Mouse (Mus musculus): Measurements from ENCODE around the gene Urm1. TPM values are rescaled to one million over a fixed set of nuclear protein-coding genes. Genes with fewer than 3 reads are reported as not detected.

Gene Urm1
- polyA plus RNA-seq, 1 experiment from 2014 or later = 21.5 TPM

- Histone ChIP-seq H3K9me3 (ENCODE audit: control insufficient read depth, low read length) (no peaks in the 10 kb centered on the region), H3K36me3 (ENCODE audit: control insufficient read depth, insufficient read depth, low read length) (peaks cover 5% of the 10 kb centered on the region; the same call in 1 of the 2 replicates), H3K27me3 (ENCODE audit: control insufficient read depth, insufficient read depth, low read length) (no peaks in the 10 kb centered on the region), H3K4me3 (ENCODE audit: low read depth, low read length) (peak overlapping the region; percentile 92), H3K9ac (ENCODE audit: low read length) (peak overlapping the region; percentile 100), H3K4me1 (ENCODE audit: control insufficient read depth, insufficient read depth, low read length) (peaks cover 70% of the 10 kb centered on the region), H3K4me2 (peak overlapping the region; percentile 82), H3K27ac (ENCODE audit: low read depth, low read length) (peak overlapping the region; percentile 99)
- WGBS = 6% methylated on average over 3 of the region's 3 CpGs
- peak; percentile 92 for DNase-seq (ENCODE audit: low spot score, missing footprints)
- ATAC-seq (ENCODE audit: low FRiP score) = no peak
These were observed 24.8 kb downstream of the Urm1 start for GRCm38 (mm10) chr2:29844661-29845060.

GRCm38 (mm10) chr2:29845636-29846035 is 25.8 kb downstream of the Urm1 start:
- Histone ChIP-seq H3K9me3 (ENCODE audit: control insufficient read depth, low read length) (no peaks in the 10 kb centered on the region), H3K4me2 (peak overlapping the region; percentile 82), H3K4me1 (ENCODE audit: control insufficient read depth, insufficient read depth, low read length) (peaks cover 67% of the 10 kb centered on the region), H3K4me3 (ENCODE audit: low read depth, low read length) (peak overlapping the region; percentile 92), H3K27me3 (ENCODE audit: control insufficient read depth, insufficient read depth, low read length) (no peaks in the 10 kb centered on the region), H3K36me3 (ENCODE audit: control insufficient read depth, insufficient read depth, low read length) (peaks cover 5% of the 10 kb centered on the region; the same call in 1 of the 2 replicates), H3K9ac (ENCODE audit: low read length) (peak overlapping the region; percentile 100), H3K27ac (ENCODE audit: low read depth, low read length) (peak overlapping the region; percentile 99)
- ATAC-seq (ENCODE audit: low FRiP score) (no peak), DNase-seq (ENCODE audit: low spot score, missing footprints) (peak; percentile 97)
- WGBS = 2% methylated on average over 25 of the region's 25 CpGs

- peak overlapping the region; percentile 100 for H3K9ac ChIP-seq (ENCODE audit: low read length)
- peak; percentile 72 for ATAC-seq (ENCODE audit: low FRiP score)
- H3K4me3 ChIP-seq (ENCODE audit: low read depth, low read length) = peak overlapping the region; percentile 92
- peaks cover 61% of the 10 kb centered on the region for H3K4me1 ChIP-seq (ENCODE audit: control insufficient read depth, insufficient read depth, low read length)
- WGBS = 1% methylated on average over 46 of the region's 47 CpGs
- H3K27ac ChIP-seq (ENCODE audit: low read depth, low read length) = peak overlapping the region; percentile 99
- H3K9me3 ChIP-seq (ENCODE audit: control insufficient read depth, low read length) = no peaks in the 10 kb centered on the region
- peak overlapping the region; percentile 82 for H3K4me2 ChIP-seq
- DNase-seq (ENCODE audit: low spot score, missing footprints) = peak; percentile 97
- H3K36me3 ChIP-seq (ENCODE audit: control insufficient read depth, insufficient read depth, low read length) = peaks cover 5% of the 10 kb centered on the region; the same call in 1 of the 2 replicates
- no peaks in the 10 kb centered on the region for H3K27me3 ChIP-seq (ENCODE audit: control insufficient read depth, insufficient read depth, low read length)
These were observed 26.4 kb downstream of the Urm1 start for GRCm38 (mm10) chr2:29846061-29846853.

GRCm38 (mm10) chr2:29846911-29847310 is 27.0 kb downstream of the Urm1 start:
- peak; percentile 92 for DNase-seq (ENCODE audit: low spot score, missing footprints)
- peaks cover 2% of the 10 kb centered on the region; the same call in 1 of the 2 replicates for H3K36me3 ChIP-seq (ENCODE audit: control insufficient read depth, insufficient read depth, low read length)
- H3K4me3 ChIP-seq (ENCODE audit: low read depth, low read length) = peak overlapping the region; percentile 92
- no peaks in the 10 kb centered on the region for H3K9me3 ChIP-seq (ENCODE audit: control insufficient read depth, low read length)
- WGBS = 17% methylated on average over 3 of the region's 3 CpGs
- H3K9ac ChIP-seq (ENCODE audit: low read length) = peak overlapping the region; percentile 100
- peaks cover 59% of the 10 kb centered on the region for H3K4me1 ChIP-seq (ENCODE audit: control insufficient read depth, insufficient read depth, low read length)
- peak overlapping the region; percentile 82 for H3K4me2 ChIP-seq
- ATAC-seq (ENCODE audit: low FRiP score) = peak; percentile 17; the same call in 1 of the 2 replicates
- H3K27me3 ChIP-seq (ENCODE audit: control insufficient read depth, insufficient read depth, low read length) = no peaks in the 10 kb centered on the region
- peak overlapping the region; percentile 99 for H3K27ac ChIP-seq (ENCODE audit: low read depth, low read length)

- H3K9me3 ChIP-seq (ENCODE audit: control insufficient read depth, low read length) = no peaks in the 10 kb centered on the region
- peaks cover 2% of the 10 kb centered on the region; the same call in 1 of the 2 replicates for H3K36me3 ChIP-seq (ENCODE audit: control insufficient read depth, insufficient read depth, low read length)
- peaks cover 61% of the 10 kb centered on the region for H3K4me1 ChIP-seq (ENCODE audit: control insufficient read depth, insufficient read depth, low read length)
- H3K9ac ChIP-seq (ENCODE audit: low read length) = 0 out of 2 replicates have a peak overlapping the region, but pooled peaks have one; percentile 6
- DNase-seq (ENCODE audit: low spot score, missing footprints) = peak; percentile 67
- no peaks in the 10 kb centered on the region for H3K27me3 ChIP-seq (ENCODE audit: control insufficient read depth, insufficient read depth, low read length)
- WGBS = 48% methylated on average over 8 of the region's 8 CpGs
- no peak overlapping the region for H3K4me3 ChIP-seq (ENCODE audit: low read depth, low read length)
- no peak for ATAC-seq (ENCODE audit: low FRiP score)
- H3K27ac ChIP-seq (ENCODE audit: low read depth, low read length) = no peak overlapping the region; the same call in 1 of the 2 replicates
- H3K4me2 ChIP-seq = no peak overlapping the region
These were observed 29.2 kb downstream of the Urm1 start for GRCm38 (mm10) chr2:29849041-29849440.

- Histone ChIP-seq H3K4me1 (ENCODE audit: control insufficient read depth, insufficient read depth, low read length) (peaks cover 65% of the 10 kb centered on the region), H3K9ac (ENCODE audit: low read length) (no peak overlapping the region; the same call in 1 of the 2 replicates), H3K27ac (ENCODE audit: low read depth, low read length) (no peak overlapping the region), H3K9me3 (ENCODE audit: control insufficient read depth, low read length) (no peaks in the 10 kb centered on the region), H3K4me2 (no peak overlapping the region), H3K27me3 (ENCODE audit: control insufficient read depth, insufficient read depth, low read length) (no peaks in the 10 kb centered on the region), H3K4me3 (ENCODE audit: low read depth, low read length) (no peak overlapping the region), H3K36me3 (ENCODE audit: control insufficient read depth, insufficient read depth, low read length) (no peaks in the 10 kb centered on the region)
- WGBS = 51% methylated on average over 5 of the region's 5 CpGs
- ATAC-seq (ENCODE audit: low FRiP score) (no peak), DNase-seq (ENCODE audit: low spot score, missing footprints) (peak; percentile 82)
These were observed 30.1 kb downstream of the Urm1 start for GRCm38 (mm10) chr2:29849841-29850480.

GRCm38 (mm10) chr2:29852957-29853485 is 33.1 kb downstream of the Urm1 start:
- no peaks in the 10 kb centered on the region for H3K9me3 ChIP-seq (ENCODE audit: control insufficient read depth, low read length)
- peak; percentile 68 for ATAC-seq (ENCODE audit: low FRiP score)

GRCm38 (mm10) chr2:29853736-29854135 is 33.9 kb downstream of the Urm1 start:
- H3K27ac ChIP-seq (ENCODE audit: low read depth, low read length) = peak overlapping the region; percentile 84
- peaks cover 79% of the 10 kb centered on the region for H3K4me1 ChIP-seq (ENCODE audit: control insufficient read depth, insufficient read depth, low read length)
- H3K27me3 ChIP-seq (ENCODE audit: control insufficient read depth, insufficient read depth, low read length) = no peaks in the 10 kb centered on the region
- no peak overlapping the region for H3K4me3 ChIP-seq (ENCODE audit: low read depth, low read length)
- ATAC-seq (ENCODE audit: low FRiP score) (no peak), DNase-seq (ENCODE audit: low spot score, missing footprints) (no peak)
- H3K9ac ChIP-seq (ENCODE audit: low read length) = peak overlapping the region; percentile 18; the same call in 1 of the 2 replicates
- WGBS = 37% methylated on average over 5 of the region's 5 CpGs
- H3K36me3 ChIP-seq (ENCODE audit: control insufficient read depth, insufficient read depth, low read length) = no peaks in the 10 kb centered on the region
- H3K9me3 ChIP-seq (ENCODE audit: control insufficient read depth, low read length) = no peaks in the 10 kb centered on the region
- no peak overlapping the region; the same call in 1 of the 2 replicates for H3K4me2 ChIP-seq

More at GRCm38 (mm10) chr2:29852957-29853485, 33.1 kb downstream of the Urm1 start:
- Histone ChIP-seq H3K27me3 (ENCODE audit: control insufficient read depth, insufficient read depth, low read length) (no peaks in the 10 kb centered on the region), H3K4me2 (peak overlapping the region; percentile 8; the same call in 1 of the 2 replicates), H3K4me3 (ENCODE audit: low read depth, low read length) (no peak overlapping the region), H3K4me1 (ENCODE audit: control insufficient read depth, insufficient read depth, low read length) (peaks cover 79% of the 10 kb centered on the region), H3K9ac (ENCODE audit: low read length) (peak overlapping the region; percentile 26), H3K27ac (ENCODE audit: low read depth, low read length) (peak overlapping the region; percentile 84), H3K36me3 (ENCODE audit: control insufficient read depth, insufficient read depth, low read length) (no peaks in the 10 kb centered on the region)
- WGBS = 13% methylated on average over 4 of the region's 4 CpGs
- peak; percentile 91 for DNase-seq (ENCODE audit: low spot score, missing footprints)
